Mouse (Mus musculus) heart, postnatal 4 days (tissue): ENCODE measurements around the gene Sppl2b. TPM values are rescaled to one million over a fixed set of nuclear protein-coding genes. Genes with fewer than 3 reads are reported as not detected.
"Not testable (repeated sequence)": the region's sequence is repeated elsewhere in the genome, so short reads cannot be mapped to it uniquely, and the experiment has no call there.

Source experiments
- DNase-seq: peaks from one replicate; pipeline ENCODE4 v3.0.0; 2021
- total RNA-seq, 2 experiments: library from RNA; stranded (reverse); gene quantifications; 2 replicates each; pipeline ENCODE4 v1.2.3; 2021

The Sppl2b gene
- 10 to 100 TPM; 23.4 to 24.8 TPM for total RNA-seq

GRCm38 (mm10) chr10:80854913-80855748, at the start of gene Sppl2b, which contains the start of gene Lsm7:
TSS of gene Sppl2b (plus strand) at chr10:80855275.
TSS of gene Lsm7 (minus strand) at chr10:80855209.
- peak; percentile 99 for DNase-seq

GRCm38 (mm10) chr10:80805322-80805721, 49.8 kb upstream of the Sppl2b start:
- DNase-seq: no peak

GRCm38 (mm10) chr10:80805925-80806324, 49.1 kb upstream of the Sppl2b start:
- DNase-seq: peak; percentile 89

GRCm38 (mm10) chr10:80806341-80807056, 48.6 kb upstream of the Sppl2b start:
- no peak for DNase-seq

GRCm38 (mm10) chr10:80807057-80807627, 47.9 kb upstream of the Sppl2b start:
- DNase-seq: peak; percentile 79

GRCm38 (mm10) chr10:80808099-80808984, 46.7 kb upstream of the Sppl2b start:
- DNase-seq: no peak

- no peak for DNase-seq
Measured at GRCm38 (mm10) chr10:80808985-80809632, 46.0 kb upstream of the Sppl2b start.

- no peak for DNase-seq
Measured at GRCm38 (mm10) chr10:80810084-80810483, 45.0 kb upstream of the Sppl2b start.

- no peak for DNase-seq
Measured at GRCm38 (mm10) chr10:80812391-80813041, 42.6 kb upstream of the Sppl2b start.

- no peak for DNase-seq
Measured at GRCm38 (mm10) chr10:80813366-80813765, 41.7 kb upstream of the Sppl2b start, which contains the start of gene Jsrp1. TSS of gene Jsrp1 (minus strand) at chr10:80813498.

- no peak for DNase-seq
Measured at GRCm38 (mm10) chr10:80814800-80815199, 40.3 kb upstream of the Sppl2b start.

- not testable (repeated sequence) for DNase-seq
Measured at GRCm38 (mm10) chr10:80816303-80816702, 38.8 kb upstream of the Sppl2b start.

GRCm38 (mm10) chr10:80817164-80817563, 37.9 kb upstream of the Sppl2b start:
- DNase-seq: no peak

- not testable (repeated sequence) for DNase-seq
Measured at GRCm38 (mm10) chr10:80817955-80818354, 37.1 kb upstream of the Sppl2b start.

GRCm38 (mm10) chr10:80818599-80819281, 36.3 kb upstream of the Sppl2b start:
- no peak for DNase-seq

GRCm38 (mm10) chr10:80819406-80819805, 35.7 kb upstream of the Sppl2b start:
- no peak for DNase-seq

- DNase-seq: no peak
Measured at GRCm38 (mm10) chr10:80821991-80822390, 33.1 kb upstream of the Sppl2b start.

- DNase-seq: no peak
Measured at GRCm38 (mm10) chr10:80822528-80822927, 32.5 kb upstream of the Sppl2b start.

- DNase-seq: no peak
Measured at GRCm38 (mm10) chr10:80823316-80823715, 31.8 kb upstream of the Sppl2b start.
